Mouse (Mus musculus) forebrain, embryonic 11.5 days (tissue): ENCODE measurements around the gene Mast4. TPM values are rescaled to one million over a fixed set of nuclear protein-coding genes. Genes with fewer than 3 reads are reported as not detected.

ENCODE experiments used
- ATAC-seq: fragments of 200-750 bp; cut with Nextera tagmentation; replicated peaks from 2 replicates; pipeline ENCODE4 v1.8.0; 2017; ENCODE audit warnings: moderate TSS enrichment; ENCODE audit not compliant: low FRiP score
- DNase-seq: peaks from one replicate; pipeline ENCODE4 v3.0.0-alpha.2; 2017; ENCODE audit warnings: low spot score
- H3K27ac ChIP-seq: fragments of 300-500 bp; sonication (generic); 2 replicates; pipeline ENCODE4 v1.5.1; 2014; ENCODE audit warnings: low read depth, low read length
- H3K27me3 ChIP-seq: fragments of 300-500 bp; sonication (generic); 2 replicates; pipeline ENCODE4 v1.6.1; 2014; ENCODE audit warnings: mild to moderate bottlenecking, low read length, mixed read lengths; ENCODE audit not compliant: control insufficient read depth, insufficient read depth
- H3K36me3 ChIP-seq: fragments of 300-500 bp; sonication (generic); 2 replicates; pipeline ENCODE4 v1.6.1; 2014; ENCODE audit warnings: mild to moderate bottlenecking, low read length, moderate library complexity, mixed read lengths; ENCODE audit not compliant: control insufficient read depth, insufficient read depth
- H3K4me1 ChIP-seq: fragments of 300-500 bp; sonication (generic); replicated peaks from 2 replicates; pipeline ENCODE4 v1.6.1; 2014; ENCODE audit warnings: low read length, mixed read lengths; ENCODE audit not compliant: control insufficient read depth, insufficient read depth
- H3K4me2 ChIP-seq: fragments of 300-500 bp; sonication (generic); 2 replicates; pipeline ENCODE4 v1.6.1; 2014; ENCODE audit warnings: low read depth, mild to moderate bottlenecking, low read length, moderate library complexity, mixed read lengths; ENCODE audit not compliant: severe bottlenecking
- H3K4me3 ChIP-seq: fragments of 300-500 bp; sonication (generic); 2 replicates; pipeline ENCODE4 v1.5.1; 2014; ENCODE audit warnings: low read depth, low read length
- H3K9ac ChIP-seq: fragments of 300-500 bp; sonication (generic); 2 replicates; pipeline ENCODE4 v1.6.1; 2014; ENCODE audit warnings: low read length
- H3K9me3 ChIP-seq: fragments of 300-500 bp; sonication (generic); 2 replicates; pipeline ENCODE4 v1.6.1; 2016; ENCODE audit warnings: low read length, mixed read lengths; ENCODE audit not compliant: control insufficient read depth
- WGBS: fragments of 180-500 bp; shearing (Covaris S2); extraction: QIAGEN DNeasy Blood & Tissue Kit; methylation state at CpG from one replicate; pipeline ENCODE4 v1.1.7; 2014; 5-methylcytosine and 5-hydroxymethylcytosine counted together
- polyA plus RNA-seq: library from polyadenylated mRNA; unstranded; fragments of >200 nt; fragmentation: Nextera tagmentation; extraction: Ambion mirVana; gene quantifications from 2 replicates; pipeline ENCODE4 v1.2.1, GENCODE M21; 2014

Gene Mast4
- polyA plus RNA-seq, 1 experiment from 2014 or later, result 23.5 TPM

DNA sequence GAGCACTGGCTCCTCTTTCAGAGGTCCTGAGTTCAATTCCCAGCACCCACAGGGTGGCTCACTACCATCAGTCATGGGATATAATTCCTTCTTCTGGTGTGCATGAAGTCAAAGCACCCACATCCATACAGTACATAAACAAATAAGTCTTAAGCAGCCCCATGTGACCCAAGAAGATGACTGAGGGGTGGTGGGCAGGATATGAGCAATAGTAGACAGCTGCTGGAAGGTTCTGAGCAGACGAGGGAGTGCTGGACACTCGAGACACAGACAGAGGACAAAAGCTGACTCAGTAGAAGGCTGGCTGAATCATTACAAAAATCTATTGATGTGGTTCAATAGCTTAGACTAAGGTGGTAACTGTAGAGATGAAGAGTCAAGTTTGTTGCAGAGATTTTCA, 391.7 kb downstream of the Mast4 start:
- H3K4me3 ChIP-seq, result no peak overlapping the region
- H3K9ac ChIP-seq, result no peak overlapping the region
- H3K4me1 ChIP-seq, result no peaks in the 10 kb centered on the region
- H3K27me3 ChIP-seq, result no peaks in the 10 kb centered on the region
- H3K4me2 ChIP-seq, result no peak overlapping the region
- ATAC-seq (no peak), DNase-seq (no peak)
- H3K36me3 ChIP-seq, result no peaks in the 10 kb centered on the region
- H3K27ac ChIP-seq, result no peak overlapping the region
- no peaks in the 10 kb centered on the region for H3K9me3 ChIP-seq
- WGBS, result 79% methylated on average over 2 of the region's 2 CpGs

DNA sequence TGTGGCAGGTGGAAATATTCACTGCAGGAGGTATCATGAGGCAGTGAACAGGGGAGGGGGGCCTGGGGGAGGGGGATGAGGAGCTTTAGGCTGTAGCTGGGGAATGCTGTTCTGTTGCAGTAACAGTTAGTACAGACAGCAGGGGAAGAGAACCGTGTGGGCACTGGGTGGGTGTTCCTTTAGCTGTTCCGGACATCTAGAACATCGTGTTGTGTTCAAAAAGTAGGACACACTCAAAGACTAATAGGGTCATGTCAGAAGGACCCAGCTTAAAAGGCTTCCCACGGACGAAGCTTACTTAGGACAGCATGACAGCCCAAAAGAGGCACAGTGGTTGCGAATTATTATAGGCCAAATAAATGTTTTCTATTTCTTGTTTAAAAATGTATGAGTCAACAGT, 393.8 kb downstream of the Mast4 start:
- Histone ChIP-seq H3K27ac (no peak overlapping the region), H3K36me3 (no peaks in the 10 kb centered on the region), H3K9ac (no peak overlapping the region), H3K4me3 (no peak overlapping the region), H3K27me3 (no peaks in the 10 kb centered on the region), H3K4me1 (no peaks in the 10 kb centered on the region), H3K9me3 (no peaks in the 10 kb centered on the region), H3K4me2 (no peak overlapping the region)
- WGBS, result 86% methylated on average over 6 of the region's 6 CpGs
- ATAC-seq, result no peak
- no peak for DNase-seq

DNA sequence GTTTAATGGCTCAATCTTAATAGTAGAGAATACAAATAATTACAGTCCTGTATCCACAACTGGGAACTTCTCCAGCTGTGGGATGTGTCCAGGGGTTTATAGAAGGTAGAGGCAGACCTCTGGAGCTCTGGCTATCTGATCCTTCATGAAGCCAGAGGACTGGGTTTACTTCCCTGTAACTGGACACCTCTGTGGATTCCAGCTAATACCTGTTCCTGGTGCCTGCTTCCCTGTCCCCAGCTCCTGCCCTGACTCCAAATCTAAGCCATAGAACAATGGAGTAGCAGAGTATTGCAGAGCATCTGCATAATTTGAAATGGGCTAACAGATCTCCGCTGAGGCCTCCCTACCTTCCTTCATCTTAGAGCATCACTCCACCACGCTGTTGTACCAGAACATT, 398.1 kb downstream of the Mast4 start:
- H3K4me1 ChIP-seq, result no peaks in the 10 kb centered on the region
- DNase-seq (no peak), ATAC-seq (no peak)
- H3K27me3 ChIP-seq, result no peaks in the 10 kb centered on the region
- H3K27ac ChIP-seq, result no peak overlapping the region
- H3K4me3 ChIP-seq, result no peak overlapping the region
- H3K4me2 ChIP-seq, result no peak overlapping the region
- H3K36me3 ChIP-seq, result no peaks in the 10 kb centered on the region
- WGBS, result 91% methylated on average over 2 of the region's 2 CpGs
- no peak overlapping the region for H3K9ac ChIP-seq
- no peaks in the 10 kb centered on the region for H3K9me3 ChIP-seq

DNA sequence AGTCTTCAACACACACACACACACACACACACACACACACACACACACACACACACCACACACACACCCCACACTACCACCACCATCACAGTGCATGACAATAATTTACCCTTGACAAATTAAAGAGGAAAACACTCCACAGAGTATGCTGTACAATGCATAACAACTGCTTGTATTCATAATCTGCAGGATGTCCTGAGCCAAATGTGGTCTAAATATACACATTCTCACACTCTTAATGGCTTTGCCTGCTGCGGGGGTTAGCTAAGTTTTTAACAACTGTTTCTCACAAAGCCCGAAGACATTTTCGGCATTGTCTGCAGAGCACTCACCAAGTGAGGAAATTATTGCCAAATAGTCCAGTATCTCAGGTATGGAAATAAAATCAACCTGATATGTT, 398.5 kb downstream of the Mast4 start:
- ATAC-seq, result no peak
- no peak overlapping the region for H3K9ac ChIP-seq
- H3K4me2 ChIP-seq, result no peak overlapping the region
- H3K4me3 ChIP-seq, result no peak overlapping the region
- no peaks in the 10 kb centered on the region for H3K4me1 ChIP-seq
- no peaks in the 10 kb centered on the region for H3K27me3 ChIP-seq
- no peaks in the 10 kb centered on the region for H3K36me3 ChIP-seq
- no peak overlapping the region for H3K27ac ChIP-seq
- 88% methylated on average over 3 of the region's 3 CpGs for WGBS
- DNase-seq, result no peak
- H3K9me3 ChIP-seq, result no peaks in the 10 kb centered on the region

DNA sequence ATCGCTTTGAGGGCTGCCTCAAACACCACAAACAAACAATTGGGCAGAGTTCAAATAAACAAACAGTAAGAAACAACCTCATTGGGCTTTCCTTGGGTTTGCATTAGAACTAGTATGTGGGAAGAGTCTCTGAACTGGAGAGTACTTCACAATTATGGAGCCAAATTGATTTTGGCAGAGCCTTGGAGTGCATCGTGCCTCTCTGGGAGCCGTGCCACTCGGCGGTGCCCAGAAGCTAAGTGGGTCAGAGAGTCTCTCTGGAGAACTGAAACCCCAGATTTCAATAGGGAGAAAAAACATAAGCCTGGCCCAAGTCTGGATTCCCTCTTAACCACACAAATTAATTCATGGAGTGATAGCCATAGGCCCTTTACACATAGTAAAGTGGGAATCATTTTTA, 400.6 kb downstream of the Mast4 start:
- Histone ChIP-seq H3K4me1 (no peaks in the 10 kb centered on the region), H3K4me2 (no peak overlapping the region), H3K9me3 (no peaks in the 10 kb centered on the region), H3K27ac (no peak overlapping the region), H3K36me3 (no peaks in the 10 kb centered on the region), H3K4me3 (no peak overlapping the region), H3K27me3 (no peaks in the 10 kb centered on the region), H3K9ac (no peak overlapping the region)
- ATAC-seq, result no peak
- 94% methylated on average over 5 of the region's 5 CpGs for WGBS
- DNase-seq, result no peak

DNA sequence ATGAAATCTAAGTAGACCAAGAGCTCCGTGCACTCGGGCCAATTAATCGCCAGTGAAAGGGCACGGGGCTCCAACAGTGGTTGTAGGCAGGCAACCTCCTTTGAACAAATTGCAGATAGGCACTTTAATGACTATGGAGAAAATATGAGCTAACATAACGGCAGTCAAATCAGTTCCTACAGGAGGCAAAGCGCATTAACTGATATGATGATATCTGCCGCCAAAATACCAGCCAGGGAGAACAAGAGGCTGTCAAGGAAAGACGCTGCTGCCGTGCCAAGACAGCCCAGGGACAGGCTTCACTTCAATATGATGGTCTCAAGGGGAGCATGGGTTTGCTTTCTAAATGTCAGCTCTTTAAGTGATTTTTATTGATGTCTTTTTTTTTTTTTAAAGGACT, 401.9 kb downstream of the Mast4 start:
- Histone ChIP-seq H3K4me3 (no peak overlapping the region), H3K4me1 (no peaks in the 10 kb centered on the region), H3K36me3 (no peaks in the 10 kb centered on the region), H3K27ac (no peak overlapping the region), H3K4me2 (no peak overlapping the region), H3K9ac (no peak overlapping the region), H3K9me3 (no peaks in the 10 kb centered on the region), H3K27me3 (no peaks in the 10 kb centered on the region)
- DNase-seq, result no peak
- WGBS, result 91% methylated on average over 9 of the region's 9 CpGs
- ATAC-seq, result no peak

DNA sequence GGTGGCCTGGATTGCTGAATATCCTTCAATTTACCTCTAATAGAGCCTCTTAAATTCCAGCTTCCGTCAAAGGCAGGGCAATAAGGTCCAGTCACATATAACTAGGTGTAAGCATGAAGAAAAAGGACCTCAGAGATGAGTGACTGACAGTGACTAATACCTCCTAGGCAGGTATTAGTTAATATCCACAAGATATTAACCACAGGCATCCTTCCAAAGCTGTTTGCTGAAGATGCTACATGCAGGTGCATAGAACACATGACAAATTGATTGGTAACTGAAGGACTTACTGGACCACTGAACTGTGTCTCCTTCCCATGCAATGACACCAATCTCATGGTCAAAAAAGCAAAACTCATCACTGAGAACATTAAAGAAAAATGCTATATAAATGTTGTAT, 402.3 kb downstream of the Mast4 start:
- Histone ChIP-seq H3K9ac (no peak overlapping the region), H3K4me1 (no peaks in the 10 kb centered on the region), H3K27me3 (no peaks in the 10 kb centered on the region), H3K4me3 (no peak overlapping the region), H3K4me2 (no peak overlapping the region), H3K36me3 (no peaks in the 10 kb centered on the region), H3K27ac (no peak overlapping the region), H3K9me3 (no peaks in the 10 kb centered on the region)
- 100% methylated on average over 1 of the region's 1 CpGs for WGBS
- DNase-seq, result no peak
- no peak for ATAC-seq

DNA sequence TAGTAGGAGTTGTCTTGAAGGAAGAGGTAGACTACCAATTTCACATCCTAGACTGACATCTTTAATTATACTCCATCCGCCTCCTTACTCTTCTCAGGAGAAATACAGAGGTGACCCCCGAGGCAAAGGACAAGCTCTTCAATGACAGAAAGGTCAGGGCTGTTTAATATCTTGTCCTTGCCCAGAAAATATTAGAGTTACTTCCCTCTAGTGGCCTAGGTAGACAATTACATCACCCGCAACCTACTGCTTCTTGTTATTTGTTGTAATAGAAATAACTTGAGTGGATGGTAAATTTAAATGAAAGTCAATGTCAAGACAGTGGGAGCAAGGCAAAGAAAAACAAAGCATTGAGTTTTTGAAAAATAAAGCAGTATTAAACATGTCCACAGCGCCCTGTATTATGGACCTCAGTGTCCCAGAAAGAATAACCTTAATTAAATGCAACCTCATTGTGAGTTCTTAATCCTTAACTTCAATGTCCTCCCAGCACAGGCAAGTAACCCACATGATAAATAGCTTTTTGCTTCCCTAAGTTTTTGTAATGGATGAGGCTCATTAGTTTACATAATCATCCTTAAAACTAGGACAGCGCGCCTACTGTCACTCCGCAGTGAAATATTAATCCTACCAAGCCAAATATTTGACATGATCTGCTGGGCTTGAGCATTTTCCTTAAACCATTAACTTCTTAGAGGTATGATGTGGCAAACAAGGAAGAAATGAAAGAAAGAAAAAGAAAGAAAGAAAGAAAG, 408.3 kb downstream of the Mast4 start:
- WGBS, result 88% methylated on average over 7 of the region's 7 CpGs
- no peaks in the 10 kb centered on the region for H3K9me3 ChIP-seq
- H3K27ac ChIP-seq, result no peak overlapping the region
- H3K36me3 ChIP-seq, result no peaks in the 10 kb centered on the region
- no peaks in the 10 kb centered on the region for H3K27me3 ChIP-seq
- H3K4me3 ChIP-seq, result no peak overlapping the region
- ATAC-seq, result no peak
- no peaks in the 10 kb centered on the region for H3K4me1 ChIP-seq
- no peak overlapping the region for H3K4me2 ChIP-seq
- DNase-seq, result no peak
- H3K9ac ChIP-seq, result no peak overlapping the region

DNA sequence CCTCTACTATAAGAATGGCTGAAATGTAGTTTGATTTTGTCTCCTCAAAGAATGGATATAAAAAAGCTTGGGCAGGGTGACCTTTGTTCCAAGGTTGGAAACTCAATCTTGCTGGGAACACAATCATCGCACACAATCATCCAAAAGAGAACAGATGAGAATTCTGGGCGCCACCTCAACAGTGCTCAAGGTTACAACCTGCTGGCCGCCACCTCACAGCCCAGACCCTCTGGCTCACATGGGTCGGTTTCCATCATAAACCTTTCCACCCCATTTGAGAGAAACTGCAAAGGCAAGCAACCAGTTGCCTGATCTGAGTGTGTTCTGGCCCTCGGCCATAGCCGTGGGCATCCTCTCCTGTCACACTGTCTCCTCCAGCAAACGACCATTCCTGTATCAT, 414.6 kb downstream of the Mast4 start:
- no peak overlapping the region for H3K4me3 ChIP-seq
- no peaks in the 10 kb centered on the region for H3K27me3 ChIP-seq
- no peak overlapping the region for H3K9ac ChIP-seq
- no peaks in the 10 kb centered on the region for H3K9me3 ChIP-seq
- H3K4me2 ChIP-seq, result no peak overlapping the region
- no peak overlapping the region for H3K27ac ChIP-seq
- no peaks in the 10 kb centered on the region for H3K4me1 ChIP-seq
- ATAC-seq, result no peak
- WGBS, result 91% methylated on average over 7 of the region's 7 CpGs
- DNase-seq, result no peak
- no peaks in the 10 kb centered on the region for H3K36me3 ChIP-seq
